Mouse (Mus musculus): Measurements from ENCODE around the gene Trim29.

The Trim29 gene

GRCm38 (mm10) chr9:43313805-43314204, 3.2 kb downstream of the Trim29 start:
- no peak for DNase-seq (ENCODE audit: low read depth, low spot score)

DNA sequence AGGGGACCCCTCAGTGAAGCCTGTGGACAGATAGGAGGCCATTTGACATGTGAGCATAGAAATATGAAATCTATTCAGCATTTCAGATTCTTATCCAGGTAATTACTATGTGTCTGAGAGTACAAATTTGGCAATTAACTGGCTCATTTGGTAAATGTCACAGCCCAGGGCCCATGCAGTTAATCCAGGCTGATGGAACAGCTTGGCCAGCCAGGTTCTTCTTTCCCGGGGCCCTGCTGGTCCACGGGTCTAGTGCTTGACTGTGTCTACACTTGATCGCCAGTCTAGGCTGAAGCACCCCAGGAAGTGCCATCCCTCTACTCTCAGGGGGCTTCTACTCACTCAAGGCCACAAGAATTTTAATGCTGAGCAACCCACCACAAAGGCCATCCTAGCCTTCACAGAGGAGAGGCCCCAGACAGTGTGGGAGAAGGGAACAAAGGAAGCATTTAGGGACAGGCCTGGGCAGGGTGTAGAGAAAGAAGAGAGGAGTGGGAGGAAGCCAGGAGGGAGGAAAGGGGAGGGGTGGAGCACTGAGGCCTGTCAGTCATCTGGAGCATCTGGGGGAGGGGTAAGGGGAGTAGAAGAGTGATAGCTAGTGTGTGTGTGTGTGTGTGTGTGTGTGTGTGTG, 4.8 kb downstream of the Trim29 start:
- DNase-seq (ENCODE audit: low read depth, low spot score), result peak; percentile 20

- DNase-seq (ENCODE audit: low read depth, low spot score), result no peak
Observed at GRCm38 (mm10) chr9:43316466-43316865, 5.8 kb downstream of the Trim29 start.

- DNase-seq (ENCODE audit: low read depth, low spot score), result no peak
Observed at GRCm38 (mm10) chr9:43318661-43319060, 8.0 kb downstream of the Trim29 start.

GRCm38 (mm10) chr9:43321951-43322350, 11.3 kb downstream of the Trim29 start:
- no peak for DNase-seq (ENCODE audit: low read depth, low spot score)

DNA sequence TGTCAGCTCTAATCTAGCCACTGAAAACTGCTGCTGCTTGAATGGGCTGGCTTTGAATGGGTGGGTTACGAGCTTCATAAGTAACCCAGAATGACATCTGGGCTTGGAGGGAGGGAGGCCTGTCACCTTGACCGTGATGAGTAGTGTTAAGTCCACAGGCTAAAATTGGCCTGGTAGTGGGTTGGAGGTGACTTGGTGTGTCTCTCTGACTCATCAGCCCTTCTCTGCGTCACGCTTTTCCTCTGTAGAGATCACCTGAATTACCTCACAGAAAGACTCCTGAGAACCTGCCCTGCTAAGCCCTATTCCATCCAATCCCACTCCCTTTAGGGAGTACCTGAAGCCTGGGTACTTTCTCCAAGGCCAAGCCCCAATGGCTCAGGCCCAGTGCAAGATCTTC, 12.0 kb downstream of the Trim29 start:
- DNase-seq (ENCODE audit: low read depth, low spot score), result no peak

- DNase-seq (ENCODE audit: low read depth, low spot score), result no peak
Observed at GRCm38 (mm10) chr9:43325486-43325885, 14.8 kb downstream of the Trim29 start.

DNA sequence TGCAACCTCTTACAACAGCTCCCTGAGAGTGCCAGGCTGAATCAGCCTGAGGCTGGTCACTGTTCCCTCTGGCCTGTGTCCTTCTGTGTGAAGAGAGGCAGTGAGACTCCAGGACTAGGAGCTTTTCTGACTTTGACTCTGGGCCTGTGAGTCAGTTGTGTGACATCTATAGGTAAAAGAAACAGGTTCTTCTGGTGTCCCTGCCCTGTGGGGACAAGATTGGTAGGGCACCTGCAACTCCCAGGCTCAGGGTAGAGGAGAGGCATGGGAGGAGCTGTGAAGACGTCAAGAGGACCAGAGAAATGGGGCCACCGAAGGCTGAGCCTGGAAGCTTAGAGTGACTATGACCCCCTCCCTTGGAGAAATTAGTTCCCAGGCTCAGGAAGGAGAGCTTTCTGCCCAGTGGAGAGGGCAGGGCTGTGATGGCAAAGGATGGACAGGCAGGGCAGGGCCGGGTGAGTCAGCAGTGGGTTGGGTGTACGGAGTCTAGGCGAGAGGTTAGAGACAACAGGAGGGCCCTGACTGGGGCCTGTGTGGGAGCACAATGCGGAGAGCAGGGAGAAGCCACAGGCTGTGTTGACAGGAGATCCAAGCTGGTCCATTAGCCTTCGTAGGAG, 15.5 kb downstream of the Trim29 start:
- DNase-seq (ENCODE audit: low read depth, low spot score), result no peak

GRCm38 (mm10) chr9:43327182-43328129, 16.8 kb downstream of the Trim29 start:
- DNase-seq (ENCODE audit: low read depth, low spot score), result no peak

- peak; percentile 33 for DNase-seq (ENCODE audit: low read depth, low spot score)
Observed at GRCm38 (mm10) chr9:43330426-43330825, 19.8 kb downstream of the Trim29 start.

DNA sequence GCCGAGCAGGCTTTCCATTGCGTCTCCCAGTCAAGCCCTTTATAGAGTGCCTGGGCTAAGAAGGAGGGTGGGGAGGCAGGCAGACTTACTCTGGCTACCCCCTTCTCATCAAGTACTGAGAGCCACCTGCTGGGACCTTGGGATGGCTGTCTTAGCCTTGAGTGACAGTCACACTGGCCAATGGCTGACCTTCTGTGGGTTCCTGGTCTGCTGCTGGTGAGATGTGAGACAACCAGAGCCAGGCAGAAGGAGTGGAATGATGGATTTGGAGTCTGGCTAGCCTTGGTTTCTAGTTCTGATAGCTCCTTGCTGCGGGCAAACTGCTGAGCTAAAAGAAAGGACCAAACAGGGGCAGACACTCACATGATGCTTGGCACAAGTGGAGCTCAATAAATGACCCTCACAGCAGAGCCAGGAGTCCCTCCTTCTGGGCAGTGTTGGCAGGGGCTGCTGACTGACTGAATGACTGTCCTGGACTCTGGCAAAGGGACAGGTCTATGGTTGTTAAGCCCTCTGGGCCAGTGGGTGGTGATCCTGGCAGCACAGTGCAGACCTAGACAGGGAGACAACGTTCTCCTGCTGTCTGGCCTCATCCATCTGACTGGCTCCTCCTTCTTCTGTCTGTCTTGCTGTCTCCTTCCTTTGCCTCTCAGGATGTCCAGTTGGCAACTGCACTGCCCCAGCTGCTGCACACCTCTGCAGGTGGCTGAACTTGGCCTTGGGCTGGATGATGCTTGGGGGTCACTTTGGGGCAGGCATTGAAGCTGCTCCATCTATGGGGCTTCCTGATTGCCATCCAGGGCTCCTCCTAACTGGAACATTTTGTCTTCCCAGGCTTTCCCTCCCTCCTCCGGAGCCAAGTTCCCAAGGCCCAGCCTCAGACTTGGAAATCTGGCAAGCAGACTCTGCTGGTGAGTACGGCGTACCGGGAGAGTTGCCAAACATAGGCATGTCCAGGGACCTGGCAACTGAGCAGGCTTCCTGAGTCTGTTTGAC, 21.1 kb downstream of the Trim29 start:
- DNase-seq (ENCODE audit: low read depth, low spot score), result peak; percentile 56

GRCm38 (mm10) chr9:43334476-43334875, 23.8 kb downstream of the Trim29 start:
- no peak for DNase-seq (ENCODE audit: low read depth, low spot score)

GRCm38 (mm10) chr9:43337636-43338035, 27.0 kb downstream of the Trim29 start:
- no peak for DNase-seq (ENCODE audit: low read depth, low spot score)

DNA sequence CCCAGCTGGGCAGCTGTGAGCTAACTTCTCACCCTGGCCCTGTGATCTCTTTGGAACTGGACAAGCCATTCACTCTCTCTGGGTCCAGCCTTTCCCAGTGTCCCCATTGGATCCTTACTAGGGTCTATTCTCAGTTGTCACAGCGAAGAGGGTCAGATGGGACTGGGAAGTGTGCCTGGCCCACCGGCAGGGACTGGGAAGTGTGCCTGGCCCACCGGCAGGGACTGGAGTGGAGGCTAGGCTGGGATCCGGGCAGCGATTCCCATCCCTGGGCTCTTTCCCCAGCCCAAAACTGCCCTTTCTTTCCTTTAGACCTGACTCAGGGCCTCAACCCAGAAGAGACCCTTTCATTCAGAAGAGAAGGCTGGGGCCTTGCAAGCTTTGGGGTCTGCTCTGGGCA, 27.4 kb downstream of the Trim29 start:
- no peak for DNase-seq (ENCODE audit: low read depth, low spot score)

- DNase-seq (ENCODE audit: low read depth, low spot score), result peak; percentile 66
Observed at GRCm38 (mm10) chr9:43339614-43340020, 29.0 kb downstream of the Trim29 start.

DNA sequence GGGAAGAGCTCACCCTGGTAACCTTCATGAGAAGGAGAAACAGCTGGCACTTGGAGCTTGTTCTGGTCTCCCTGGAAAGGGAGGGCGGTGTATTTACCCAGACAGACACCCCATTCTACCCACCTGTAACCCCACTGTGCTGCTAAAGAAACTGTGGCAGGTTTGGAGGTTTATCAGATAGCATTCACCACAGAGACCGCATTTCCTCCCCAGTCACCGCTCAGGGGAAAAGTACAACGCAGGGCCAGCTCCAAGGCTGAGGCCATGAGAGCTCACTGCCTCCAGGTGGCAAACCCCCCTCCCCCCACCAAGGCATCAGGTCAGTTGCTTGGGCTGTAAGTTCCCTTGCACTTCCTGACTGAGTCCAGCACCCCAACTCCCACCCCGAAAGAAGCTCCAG, 39.4 kb downstream of the Trim29 start:
- DNase-seq (ENCODE audit: low read depth, low spot score), result no peak

GRCm38 (mm10) chr9:43351015-43351414, 40.4 kb downstream of the Trim29 start:
- DNase-seq (ENCODE audit: low read depth, low spot score), result no peak

- no peak for DNase-seq (ENCODE audit: low read depth, low spot score)
Observed at GRCm38 (mm10) chr9:43357011-43357410, 46.4 kb downstream of the Trim29 start.

DNA sequence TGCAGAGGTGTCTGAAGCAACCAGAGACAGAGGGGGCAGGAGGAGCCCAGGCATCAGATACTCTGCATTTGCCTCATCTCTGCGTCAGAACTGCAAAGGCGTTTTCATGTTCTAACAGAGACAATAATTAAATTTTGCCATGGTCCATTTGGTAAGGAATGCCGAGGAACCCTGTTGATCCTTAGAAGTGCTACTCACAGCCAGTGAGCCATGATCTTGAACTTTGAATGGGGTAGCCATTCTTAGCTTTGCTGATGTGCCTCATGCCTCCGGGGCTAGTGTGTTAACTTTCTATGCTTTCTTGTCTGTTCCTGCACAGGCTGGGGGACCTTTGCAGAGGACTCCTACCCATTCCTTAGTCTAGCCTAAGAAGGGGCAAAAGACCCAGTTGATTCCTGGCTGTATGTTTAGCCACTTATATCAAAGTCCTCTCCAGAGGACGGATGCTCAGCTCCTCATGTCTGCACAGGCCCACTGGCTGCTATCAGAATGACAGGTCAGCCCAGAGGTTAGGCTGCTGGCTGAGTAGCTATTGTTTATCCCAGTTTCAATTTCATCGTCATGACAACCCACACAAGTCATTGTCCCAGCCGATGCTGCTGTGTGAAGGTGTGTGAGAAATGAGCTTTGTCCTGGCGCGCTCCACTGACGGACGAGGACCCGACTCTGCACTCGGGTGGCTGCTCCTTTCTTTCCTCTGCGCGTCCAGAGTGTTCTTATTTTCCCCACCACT, 48.1 kb downstream of the Trim29 start:
- DNase-seq (ENCODE audit: low read depth, low spot score), result no peak

- no peak for DNase-seq (ENCODE audit: low read depth, low spot score)
Observed at GRCm38 (mm10) chr9:43368781-43369180, 58.1 kb downstream of the Trim29 start.

DNA sequence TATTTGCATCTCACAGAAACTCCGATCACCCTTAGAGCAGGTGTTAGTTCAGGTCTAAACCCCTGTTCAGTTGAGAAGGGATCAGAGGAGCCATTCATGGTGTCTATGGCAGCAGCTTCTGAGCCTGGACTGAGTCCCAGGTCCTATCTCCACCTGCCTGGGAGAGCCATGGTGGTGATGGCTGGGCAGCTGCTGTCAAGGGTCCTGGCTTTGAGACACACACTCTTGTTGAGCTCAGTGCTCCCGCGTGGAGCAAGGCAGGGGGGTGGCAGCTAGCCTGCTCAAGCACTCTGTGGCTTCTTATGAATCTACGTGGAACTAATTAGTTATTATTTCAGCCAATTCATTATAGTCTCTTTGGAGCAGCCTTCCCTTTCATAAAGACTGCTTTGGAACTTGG, 73.2 kb downstream of the Trim29 start:
- DNase-seq (ENCODE audit: low read depth, low spot score), result no peak
